Mouse (Mus musculus) brain, embryonic 18.5 days (tissue): ENCODE measurements around the gene Fam243.

Experiments used
- DNase-seq: peaks from one replicate; pipeline ENCODE4 v3.0.0-alpha.2; 2012; ENCODE audit warnings: low read depth, low spot score

Fam243 gene

GRCm38 (mm10) chr16:92321341-92321740 lies at the start of gene Fam243:
Gene Fam243 (minus strand): TSS chr16:92321441.
- no peak for DNase-seq

- DNase-seq = no peak
These were observed 48.0 kb upstream of the Fam243 start for GRCm38 (mm10) chr16:92369260-92369659.

- no peak for DNase-seq
These were observed 44.2 kb upstream of the Fam243 start for GRCm38 (mm10) chr16:92365477-92365876.

- DNase-seq = no peak
These were observed 39.5 kb upstream of the Fam243 start for GRCm38 (mm10) chr16:92360711-92361110.

- DNase-seq = no peak
These were observed 38.0 kb upstream of the Fam243 start, which contains the start of gene Kcne1 for GRCm38 (mm10) chr16:92359229-92359628. Gene Kcne1 (minus strand): TSS chr16:92359468.

GRCm38 (mm10) chr16:92358734-92359133 lies 37.5 kb upstream of the Fam243 start:
- DNase-seq = no peak

GRCm38 (mm10) chr16:92357566-92357965 lies 36.3 kb upstream of the Fam243 start:
- DNase-seq = no peak

GRCm38 (mm10) chr16:92357023-92357422 lies 35.8 kb upstream of the Fam243 start:
- no peak for DNase-seq

- DNase-seq = no peak
These were observed 34.7 kb upstream of the Fam243 start for GRCm38 (mm10) chr16:92355982-92356381.

GRCm38 (mm10) chr16:92355366-92355765 lies 34.1 kb upstream of the Fam243 start:
- no peak for DNase-seq

GRCm38 (mm10) chr16:92353897-92354296 lies 32.7 kb upstream of the Fam243 start:
- no peak for DNase-seq

- no peak for DNase-seq
These were observed 32.1 kb upstream of the Fam243 start for GRCm38 (mm10) chr16:92353295-92353694.

GRCm38 (mm10) chr16:92348941-92349340 lies 27.7 kb upstream of the Fam243 start:
- DNase-seq = no peak

- DNase-seq = no peak
These were observed 25.2 kb upstream of the Fam243 start for GRCm38 (mm10) chr16:92346297-92346916.

GRCm38 (mm10) chr16:92345177-92345576 lies 23.9 kb upstream of the Fam243 start:
- DNase-seq = no peak

GRCm38 (mm10) chr16:92340612-92341511 lies 19.6 kb upstream of the Fam243 start:
- DNase-seq = peak; percentile 65

- peak; percentile 20 for DNase-seq
These were observed 15.0 kb upstream of the Fam243 start for GRCm38 (mm10) chr16:92336280-92336679.

- no peak for DNase-seq
These were observed 13.4 kb upstream of the Fam243 start for GRCm38 (mm10) chr16:92334600-92334999.

GRCm38 (mm10) chr16:92330966-92331365 lies 9.7 kb upstream of the Fam243 start:
- no peak for DNase-seq

- DNase-seq = no peak
These were observed 6.7 kb upstream of the Fam243 start for GRCm38 (mm10) chr16:92327911-92328310.

GRCm38 (mm10) chr16:92325062-92325406 lies 3.8 kb upstream of the Fam243 start:
- no peak for DNase-seq

- no peak for DNase-seq
These were observed 3.2 kb upstream of the Fam243 start for GRCm38 (mm10) chr16:92324309-92325061.
